Mouse (Mus musculus) forelimb bud, embryonic 11.5 days (tissue): ENCODE results near the gene Fgr.
A peak's percentile ranks its signal among the peaks of the same experiment; 100 is the strongest.

Source experiments
- DNase-seq: peaks from one replicate; pipeline ENCODE4 v3.0.0-alpha.2; 2012; ENCODE audit warnings: low read depth, low spot score

Fgr gene

DNA sequence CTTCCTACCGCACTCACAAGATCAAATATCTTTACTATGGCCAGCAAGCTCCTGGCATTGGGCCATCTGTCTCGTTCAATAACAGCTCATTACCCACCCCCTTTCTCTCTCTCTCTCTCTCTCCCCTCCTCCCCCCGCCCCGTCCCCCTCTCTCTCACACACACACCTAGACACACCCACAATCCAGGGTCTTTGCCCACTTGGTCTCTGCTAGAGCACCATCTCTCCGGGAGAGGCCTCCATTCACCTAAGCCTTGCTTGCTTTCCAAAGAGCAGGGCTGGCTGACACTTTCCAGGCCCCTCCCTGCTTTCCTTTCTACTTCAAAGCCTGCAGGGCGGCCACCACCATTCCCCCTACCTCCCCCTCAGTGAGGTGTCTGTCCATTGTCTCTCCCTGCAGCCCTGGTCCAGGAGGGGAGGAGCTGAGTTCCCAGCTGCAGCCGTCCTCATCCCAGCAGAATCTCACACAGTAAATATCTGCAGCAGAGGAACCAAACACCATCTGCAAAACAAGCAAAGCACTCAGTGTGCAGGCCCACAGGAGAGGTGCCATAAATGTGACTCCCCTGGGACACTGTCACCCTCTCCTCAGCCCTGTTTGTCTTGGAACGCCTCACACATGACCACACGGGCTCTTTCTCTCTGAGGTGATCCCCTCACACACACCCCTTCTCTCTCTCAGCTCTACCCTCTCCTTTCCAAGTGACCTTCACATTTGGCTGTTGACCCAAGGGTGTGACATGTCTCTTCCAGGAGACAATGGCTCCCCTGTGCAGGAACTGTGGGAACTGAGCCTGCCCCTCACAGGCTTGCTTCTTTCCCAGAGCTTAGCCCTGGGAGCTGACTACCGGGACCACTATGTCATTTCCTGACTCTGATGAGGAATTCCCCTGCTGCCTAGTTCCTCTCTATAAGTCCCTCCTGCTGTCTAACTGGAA is 14.9 kb upstream of the Fgr start:
- peak; percentile 71 for DNase-seq

- DNase-seq: no peak
Measured at GRCm38 (mm10) chr4:132959679-132960045, 14.2 kb upstream of the Fgr start.

GRCm38 (mm10) chr4:132960313-132960712 is 13.6 kb upstream of the Fgr start:
- no peak for DNase-seq

GRCm38 (mm10) chr4:132960864-132961639 is 12.8 kb upstream of the Fgr start:
- DNase-seq: no peak

GRCm38 (mm10) chr4:132961866-132962265 is 12.0 kb upstream of the Fgr start:
- DNase-seq: no peak

- DNase-seq: no peak
Measured at GRCm38 (mm10) chr4:132962628-132963027, 11.3 kb upstream of the Fgr start.

GRCm38 (mm10) chr4:132963436-132963835 is 10.5 kb upstream of the Fgr start:
- DNase-seq: no peak

DNA sequence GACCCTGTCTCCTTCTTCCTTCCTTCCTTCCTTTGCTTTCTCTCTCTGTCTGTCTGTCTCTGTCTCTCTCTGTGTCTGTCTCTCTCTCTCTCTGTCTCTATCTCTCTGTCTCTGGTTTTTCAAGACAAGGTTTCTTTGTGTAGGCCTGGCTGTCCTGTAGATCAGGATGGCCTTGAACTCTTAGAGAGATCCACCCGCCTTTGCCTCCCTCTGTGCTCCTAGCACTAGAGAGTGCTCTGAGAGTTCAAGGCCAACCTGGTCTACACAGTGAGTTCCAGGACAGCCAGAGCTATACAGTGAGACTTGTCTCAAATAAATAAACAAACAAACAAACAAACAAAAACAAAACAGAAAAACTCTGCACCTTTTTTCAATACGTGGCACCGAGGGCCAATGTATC is 9.8 kb upstream of the Fgr start:
- DNase-seq: no peak

DNA sequence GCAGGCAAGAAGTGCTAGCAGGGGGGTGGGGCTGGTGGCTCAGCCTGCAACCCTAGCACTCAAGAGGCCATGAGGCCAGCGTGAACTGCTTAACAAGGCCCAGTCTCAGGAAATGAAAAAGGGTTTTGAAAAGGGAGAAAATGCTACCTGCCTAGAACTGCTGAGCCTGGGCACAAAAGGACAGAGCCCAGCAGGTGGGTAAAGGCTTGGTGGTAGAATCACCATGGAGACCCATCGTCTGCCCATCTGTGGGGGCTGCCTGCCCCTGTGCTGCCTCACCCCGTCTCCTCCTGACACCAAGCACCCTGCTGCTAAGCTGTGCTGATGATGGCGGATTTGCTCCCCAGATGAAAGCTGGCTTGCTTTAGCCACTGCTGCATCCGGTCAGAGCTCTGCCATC is 9.4 kb upstream of the Fgr start:
- no peak for DNase-seq

GRCm38 (mm10) chr4:132968105-132968938 is 5.6 kb upstream of the Fgr start:
- DNase-seq: no peak

DNA sequence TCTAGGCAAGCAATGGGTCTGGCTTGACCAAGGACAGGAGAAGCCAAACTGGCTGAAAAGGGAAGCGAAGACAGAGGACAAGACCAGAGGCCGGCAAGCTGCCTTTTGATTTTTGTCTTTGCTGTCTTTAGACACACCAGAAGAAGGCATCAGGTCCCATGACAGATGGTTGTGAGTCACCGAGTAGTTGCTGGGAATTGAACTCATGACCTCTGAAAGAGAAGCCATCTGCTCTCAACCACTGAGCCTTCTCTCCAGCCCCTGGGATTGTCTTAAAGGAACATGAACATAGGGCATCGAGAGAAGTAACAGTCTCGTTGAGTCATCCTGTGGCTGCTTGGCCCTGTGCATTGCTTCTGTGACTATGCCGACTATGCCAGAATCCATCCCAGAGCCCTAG is 2.3 kb upstream of the Fgr start:
- no peak for DNase-seq

GRCm38 (mm10) chr4:132972101-132972500 is 1.8 kb upstream of the Fgr start:
- no peak for DNase-seq

GRCm38 (mm10) chr4:132972556-132972955 is 1.3 kb upstream of the Fgr start:
- DNase-seq: no peak

DNA sequence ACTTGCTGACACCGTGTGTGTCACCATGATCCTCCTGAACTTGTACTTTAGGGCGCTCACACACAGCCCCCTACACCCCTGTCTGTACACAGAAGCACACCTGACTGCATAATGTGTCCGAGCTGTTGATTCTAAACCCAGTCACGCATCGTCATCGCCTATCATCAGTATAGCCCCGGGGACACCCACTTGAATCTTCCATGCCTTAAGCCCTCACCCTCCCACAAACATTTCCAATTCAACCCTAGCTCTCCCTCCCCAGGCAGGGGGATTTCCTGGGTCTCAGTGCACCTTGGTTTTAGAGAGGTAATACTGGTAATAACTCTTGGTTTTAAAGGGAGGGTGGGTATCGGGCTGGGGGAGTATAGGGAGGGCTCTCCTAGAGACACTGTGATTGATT is 709 bp upstream of the Fgr start:
- no peak for DNase-seq

DNA sequence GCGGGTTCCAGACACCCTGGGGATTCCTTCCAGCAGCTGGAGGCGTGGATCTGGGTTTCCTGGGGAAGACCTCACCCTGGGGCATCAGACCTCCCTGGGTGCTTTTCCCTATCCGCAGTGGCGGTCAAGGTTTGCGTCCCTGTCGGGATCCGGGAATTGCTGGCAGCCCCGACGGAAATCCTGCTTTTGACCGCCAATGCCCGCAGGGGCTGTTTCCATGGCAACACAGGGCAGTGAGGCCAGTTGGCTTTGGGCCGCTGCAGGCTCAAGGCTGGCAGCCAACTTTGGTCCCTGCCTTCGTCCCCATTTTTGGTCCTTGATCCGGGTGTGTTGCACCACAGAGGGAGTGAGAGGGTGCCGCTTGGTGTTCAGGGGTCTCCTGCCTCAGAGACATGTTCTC is 1.0 kb downstream of the Fgr start:
- peak; percentile 80 for DNase-seq

DNA sequence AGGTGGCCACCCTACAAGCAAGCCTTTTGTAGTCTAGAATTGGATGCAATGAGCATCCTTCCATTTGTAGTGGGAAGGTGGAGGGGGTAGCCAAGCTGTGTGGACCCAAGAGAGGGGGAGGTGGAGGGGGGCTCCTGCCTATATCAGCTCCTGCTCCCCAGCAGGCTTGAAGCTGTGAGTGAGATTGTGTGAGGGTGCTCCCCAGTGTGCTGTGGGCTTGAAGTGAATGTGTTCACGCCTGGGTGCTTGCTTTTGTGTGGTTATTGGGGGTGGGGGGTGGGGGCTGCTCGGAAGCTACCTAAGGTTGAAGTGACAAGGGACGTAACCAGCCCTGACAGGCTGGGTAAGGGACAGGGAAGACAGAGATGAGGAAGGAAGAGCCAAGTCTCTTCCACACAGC is 1.9 kb downstream of the Fgr start:
- no peak for DNase-seq

DNA sequence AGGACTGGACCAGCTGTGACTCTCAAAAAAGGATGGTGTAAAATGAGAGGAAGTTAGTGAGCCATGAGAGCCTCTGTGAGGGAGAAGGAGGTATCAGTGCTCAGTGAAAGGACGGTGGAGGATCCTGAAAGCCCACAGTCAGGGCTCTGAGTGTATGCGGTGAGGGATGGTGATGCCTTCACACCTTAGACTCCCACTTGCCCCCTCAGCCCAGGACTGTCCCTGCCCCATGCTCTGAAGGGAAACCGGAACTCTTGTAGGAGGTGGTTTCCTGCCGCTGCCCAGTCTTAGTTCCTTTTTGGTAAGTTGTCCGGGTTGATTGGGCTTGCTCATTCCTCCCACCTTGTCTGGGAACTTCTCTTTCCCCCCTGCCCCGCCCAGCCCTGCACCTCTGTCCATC is 2.8 kb downstream of the Fgr start:
- no peak for DNase-seq

- no peak for DNase-seq
Measured at GRCm38 (mm10) chr4:132977597-132977996, 3.7 kb downstream of the Fgr start.

GRCm38 (mm10) chr4:132979186-132979585 is 5.3 kb downstream of the Fgr start:
- no peak for DNase-seq

GRCm38 (mm10) chr4:132981621-132982020 is 7.7 kb downstream of the Fgr start:
- DNase-seq: no peak

DNA sequence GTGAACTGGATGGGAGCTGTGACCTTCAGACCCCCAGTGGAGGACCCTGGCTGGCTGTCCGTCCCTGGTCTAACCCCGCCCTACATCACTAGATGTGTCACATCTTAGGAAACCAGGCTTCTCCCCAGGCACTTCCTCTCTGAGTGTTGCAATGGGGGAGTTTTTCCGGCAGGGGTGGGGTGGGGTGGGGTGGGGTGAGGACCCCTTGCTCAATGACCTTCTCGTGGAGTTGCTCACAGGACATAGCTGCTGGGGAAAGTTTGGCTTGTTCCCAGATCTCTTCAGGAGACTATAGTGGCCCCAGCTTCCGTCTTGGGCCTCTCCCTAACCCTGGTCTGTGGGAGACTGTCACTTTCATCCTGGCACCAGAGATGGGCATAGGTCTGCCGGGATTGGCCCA is 9.1 kb downstream of the Fgr start:
- no peak for DNase-seq
